In the genomic region with DNA sequence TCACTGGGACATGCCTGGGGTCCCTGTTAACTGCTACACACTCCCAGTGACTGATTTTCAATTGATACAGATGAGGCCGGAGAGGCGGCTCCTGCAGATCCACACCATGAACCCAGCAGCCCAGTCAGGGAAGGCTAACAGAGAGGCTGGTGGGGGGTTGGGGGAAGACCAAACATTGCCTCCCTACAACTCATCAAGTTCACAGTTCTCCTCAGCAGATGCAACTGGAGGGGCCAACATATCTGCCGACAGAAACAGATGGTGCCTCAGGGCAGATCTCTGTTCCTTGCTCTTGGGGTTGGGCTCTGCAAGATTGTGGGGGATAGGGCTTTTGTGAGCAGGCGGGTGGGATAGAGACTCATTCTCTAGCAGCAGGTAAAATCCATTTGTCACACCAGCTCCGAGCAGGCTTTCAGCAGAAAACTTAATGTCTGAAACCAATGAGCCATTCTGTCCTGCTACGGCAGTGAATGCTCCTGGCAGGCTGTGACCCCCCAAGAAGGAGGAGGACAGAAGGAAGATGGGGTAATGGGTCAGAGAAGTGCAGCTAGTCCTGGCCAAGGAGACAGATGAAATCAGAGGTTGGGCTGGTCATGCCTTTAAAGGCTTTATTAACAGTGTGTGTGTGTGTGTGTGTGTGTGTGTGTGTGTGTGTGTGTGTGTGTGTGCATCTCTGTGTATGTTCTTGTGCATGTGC, we compare ENCODE assay signal across 14 mouse cellular contexts.
DNase-seq lines count a peak whose midpoint lies in the region; ATAC-seq and TF ChIP-seq lines count a peak whose summit lies in the region.
"Had no signal": no experiment of that assay in that cellular context is flagged by ENCODE, and none has a peak within 500 bp of the region (broad histone marks: within the 10 kb centered on the region; RNA-seq: fewer than 3 reads in every experiment).

No protein-coding gene starts in this region.

- peaks cover 5% of the 10 kb centered on the region; the same call in 1 of the 2 replicates for H3K4me1 ChIP-seq in lung, embryonic 14.5 days (ENCODE audit: insufficient read depth)
- peaks cover 70% of the 10 kb centered on the region for H3K4me1 ChIP-seq in forebrain, embryonic 15.5 days
- peaks cover 15% of the 10 kb centered on the region for H3K4me1 ChIP-seq in midbrain, embryonic 11.5 days (ENCODE audit: control insufficient read depth, insufficient read depth, low read length)
- H3K4me1 ChIP-seq: liver, embryonic 12.5 days had no signal

- no peaks in the 10 kb centered on the region for H3K27me3 ChIP-seq in lung, embryonic 14.5 days (ENCODE audit: insufficient read depth, low read length)
- H3K27me3 ChIP-seq in forebrain, embryonic 15.5 days: no peaks in the 10 kb centered on the region
- H3K27me3 ChIP-seq in midbrain, embryonic 11.5 days (ENCODE audit: control insufficient read depth, insufficient read depth, low read length): 0 out of 2 replicates have a peak, but pooled peaks cover 3% of the 10 kb centered on the region
- H3K27me3 ChIP-seq: liver, embryonic 12.5 days had no signal

- DNase-seq in lung, embryonic 14.5 days: no peak
- DNase-seq in lung, postnatal 36 days: no peak
- DNase-seq in midbrain, embryonic 11.5 days (ENCODE audit: low spot score, missing footprints): peak; percentile 92
- DNase-seq in gastrocnemius, postnatal 10 days: no peak
- DNase-seq in urinary bladder, adult 2 months (ENCODE audit: low spot score): no peak
- DNase-seq in right cerebral cortex, postnatal 10 days (ENCODE audit: low spot score in 2 of 2): no peak
- DNase-seq: adrenal gland, postnatal 14 days; cerebellum, adult 11-12 months; thymus, adult 2 months had no signal

- H3K9me3 ChIP-seq in lung, embryonic 14.5 days (ENCODE audit: low read depth, low read length): no peaks in the 10 kb centered on the region
- no peaks in the 10 kb centered on the region for H3K9me3 ChIP-seq in forebrain, embryonic 15.5 days
- H3K9me3 ChIP-seq in midbrain, embryonic 11.5 days (ENCODE audit: control insufficient read depth, low read length): no peaks in the 10 kb centered on the region
- H3K9me3 ChIP-seq: heart, embryonic 13.5 days; liver, embryonic 12.5 days had no signal

- 0 out of 2 replicates have a peak, but pooled peaks have one; percentile 39 for ATAC-seq in lung, embryonic 14.5 days (ENCODE audit: insufficient read depth)
- ATAC-seq in forebrain, embryonic 15.5 days (replicated peaks): no peak; the same call in 1 of the 2 replicates
- peak; percentile 73 for ATAC-seq in midbrain, embryonic 11.5 days (ENCODE audit: low FRiP score)
- ATAC-seq: intestine, embryonic 16.5 days; liver, embryonic 12.5 days had no signal

- H3K4me3 ChIP-seq in lung, embryonic 14.5 days (ENCODE audit: low read depth, low read length): no peak overlapping the region
- H3K4me3 ChIP-seq in forebrain, embryonic 15.5 days: no peak overlapping the region
- no peak overlapping the region for H3K4me3 ChIP-seq in midbrain, embryonic 11.5 days (ENCODE audit: low read depth, low read length)
- H3K4me3 ChIP-seq: heart, embryonic 13.5 days; liver, embryonic 12.5 days had no signal

- no peak overlapping the region for H3K4me2 ChIP-seq in lung, embryonic 14.5 days
- no peak overlapping the region for H3K4me2 ChIP-seq in forebrain, embryonic 15.5 days (replicated peaks)
- H3K4me2 ChIP-seq in midbrain, embryonic 11.5 days: no peak overlapping the region
- H3K4me2 ChIP-seq: liver, embryonic 12.5 days had no signal

- no peak overlapping the region for H3K9ac ChIP-seq in lung, embryonic 14.5 days
- H3K9ac ChIP-seq in forebrain, embryonic 15.5 days (replicated peaks): no peak overlapping the region
- H3K9ac ChIP-seq in midbrain, embryonic 11.5 days (ENCODE audit: low read length): 0 out of 2 replicates have a peak overlapping the region, but pooled peaks have one; percentile 18
- H3K9ac ChIP-seq: heart, embryonic 13.5 days; liver, embryonic 12.5 days had no signal

- 47% methylated on average over 6 of the region's 6 CpGs for WGBS in lung, embryonic 14.5 days
- WGBS in forebrain, embryonic 15.5 days: 47% methylated on average over 6 of the region's 6 CpGs
- WGBS in midbrain, embryonic 11.5 days: 24% methylated on average over 6 of the region's 6 CpGs

- no peak overlapping the region for H3K27ac ChIP-seq in lung, embryonic 14.5 days (ENCODE audit: low read depth)
- peak overlapping the region; percentile 66 for H3K27ac ChIP-seq in forebrain, embryonic 15.5 days (replicated peaks)
- H3K27ac ChIP-seq in midbrain, embryonic 11.5 days (ENCODE audit: low read depth, low read length): no peak overlapping the region
- H3K27ac ChIP-seq: heart, embryonic 13.5 days; liver, embryonic 12.5 days; macrophage had no signal

- no peak for TF ChIP-seq CTCF in lung, embryonic 14.5 days (IDR thresholded peaks at IDR 0.05; ENCODE audit: low read depth)

- no peaks in the 10 kb centered on the region for H3K36me3 ChIP-seq in lung, embryonic 14.5 days (ENCODE audit: insufficient read depth)
- H3K36me3 ChIP-seq in forebrain, embryonic 15.5 days: no peaks in the 10 kb centered on the region
- no peaks in the 10 kb centered on the region for H3K36me3 ChIP-seq in midbrain, embryonic 11.5 days (ENCODE audit: control insufficient read depth, insufficient read depth, low read length)
- H3K36me3 ChIP-seq: heart, embryonic 13.5 days; liver, embryonic 12.5 days had no signal
